Mouse (Mus musculus): ENCODE results near the gene Fbxo6.
"Not testable (repeated sequence)": the region's sequence is repeated elsewhere in the genome, so short reads cannot be mapped to it uniquely, and the experiment has no call there.

Fbxo6 gene

DNA sequence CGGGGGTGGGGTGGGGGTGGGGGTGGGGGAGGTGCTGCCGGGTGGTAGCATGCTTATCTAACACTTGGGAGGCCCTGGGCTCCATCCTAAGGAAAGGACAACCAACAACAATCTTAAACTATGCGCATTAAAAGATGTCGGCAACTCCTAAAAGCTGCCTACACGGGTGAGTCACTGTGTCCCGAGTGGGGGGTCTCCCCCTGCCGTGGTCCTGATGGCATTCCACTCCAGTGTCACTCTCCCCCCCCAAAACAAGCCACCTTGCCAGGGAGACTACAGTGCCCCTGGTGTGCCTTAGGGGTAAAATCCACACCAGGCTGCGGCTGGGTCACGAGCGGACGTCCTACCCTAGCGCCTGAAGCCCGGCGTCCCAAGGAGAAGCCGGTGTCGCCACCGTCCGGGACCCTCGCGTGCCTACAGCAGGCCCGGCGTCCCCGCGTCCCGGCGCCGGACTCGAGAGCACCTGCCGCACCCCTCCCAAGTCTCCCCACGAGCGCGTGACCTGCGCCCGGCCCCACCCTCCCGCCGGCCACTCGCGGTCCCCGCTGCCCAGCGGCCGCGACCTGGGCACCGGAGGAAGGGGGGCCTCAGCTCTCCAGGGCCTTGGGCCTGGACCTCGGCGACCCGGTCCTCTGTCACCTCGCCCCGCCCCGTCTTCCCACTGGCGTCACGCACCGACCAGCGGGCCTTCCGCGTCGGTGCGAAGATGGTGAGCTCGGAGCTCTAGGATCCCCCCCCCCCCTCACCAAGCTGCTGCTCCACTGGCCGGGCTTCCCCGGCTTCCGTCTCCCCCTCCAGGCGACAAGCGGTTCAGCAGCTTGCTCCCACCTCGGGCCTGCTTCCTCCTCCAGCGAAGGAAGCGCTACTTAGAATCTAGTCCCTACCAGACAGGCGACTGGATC is at the start of gene Fbxo6:
TSS of gene Fbxo6 (minus strand) at position 874 of the 902 bp plus-strand sequence.
- peak; percentile 96 for DNase-seq (ENCODE audit: inconsistent ontology term)

DNA sequence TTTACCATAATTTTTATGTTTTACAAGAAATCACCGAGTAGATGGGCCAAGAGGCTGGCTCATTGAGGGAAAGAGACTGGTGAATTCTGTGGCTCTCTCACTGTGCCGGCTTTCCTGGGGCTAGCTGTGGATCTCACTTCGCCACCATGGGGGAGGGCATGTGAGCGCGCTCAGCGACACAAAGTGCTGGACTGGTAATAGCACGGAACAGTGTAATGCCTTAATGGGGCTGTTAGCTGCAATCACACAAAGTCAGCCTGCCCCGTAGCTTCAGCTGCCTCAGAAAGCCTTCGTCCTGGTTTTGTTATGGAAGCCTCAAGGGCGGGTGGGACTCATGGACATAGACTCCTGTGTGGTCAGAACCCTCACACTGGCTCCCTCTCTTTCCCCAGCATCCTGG is 46.8 kb upstream of the Fbxo6 start:
- DNase-seq (ENCODE audit: inconsistent ontology term), result no peak

DNA sequence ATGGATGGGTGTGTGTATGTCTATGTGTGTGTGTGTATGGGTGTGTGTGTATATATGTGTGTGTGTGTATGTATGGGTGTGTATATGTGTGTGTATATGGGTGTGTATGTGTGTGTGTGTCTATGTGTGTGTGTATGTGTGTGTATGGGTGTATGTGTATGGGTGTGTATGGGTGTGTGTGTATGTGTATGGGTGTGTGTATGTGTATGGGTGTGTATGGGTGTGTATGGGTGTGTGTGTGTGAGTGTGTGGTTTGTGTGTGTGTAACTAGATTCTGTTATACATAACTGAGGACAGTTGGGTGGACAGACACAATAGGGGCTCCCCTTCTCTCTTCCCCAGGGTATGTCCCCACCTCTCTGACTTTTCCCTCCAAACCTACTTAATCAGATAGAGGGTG is 42.5 kb upstream of the Fbxo6 start:
- no peak for DNase-seq (ENCODE audit: inconsistent ontology term)

- no peak for DNase-seq (ENCODE audit: inconsistent ontology term)
These were observed 40.8 kb upstream of the Fbxo6 start for GRCm38 (mm10) chr4:148192707-148193245.

DNA sequence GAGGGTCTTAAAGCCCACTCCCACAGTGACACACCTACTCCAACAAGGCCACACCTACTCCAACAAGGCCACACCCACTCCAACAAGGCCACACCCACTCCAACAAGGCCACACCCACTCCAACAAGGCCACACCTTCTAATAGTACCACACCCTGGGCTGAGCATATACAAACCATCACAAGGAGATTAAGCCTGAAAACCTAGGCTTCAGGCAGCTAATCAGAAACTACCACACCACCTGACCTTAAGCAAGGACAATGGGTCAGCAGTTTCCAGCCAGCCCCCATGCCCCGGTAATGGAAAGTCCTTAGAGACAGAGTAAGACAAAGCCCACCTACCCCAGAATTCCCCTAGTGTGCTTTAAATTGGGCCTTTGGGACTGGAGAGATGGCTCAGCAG is 36.8 kb upstream of the Fbxo6 start:
- DNase-seq (ENCODE audit: inconsistent ontology term), result not testable (repeated sequence)

- no peak for DNase-seq (ENCODE audit: inconsistent ontology term)
These were observed 33.9 kb upstream of the Fbxo6 start for GRCm38 (mm10) chr4:148185819-148186218.

DNA sequence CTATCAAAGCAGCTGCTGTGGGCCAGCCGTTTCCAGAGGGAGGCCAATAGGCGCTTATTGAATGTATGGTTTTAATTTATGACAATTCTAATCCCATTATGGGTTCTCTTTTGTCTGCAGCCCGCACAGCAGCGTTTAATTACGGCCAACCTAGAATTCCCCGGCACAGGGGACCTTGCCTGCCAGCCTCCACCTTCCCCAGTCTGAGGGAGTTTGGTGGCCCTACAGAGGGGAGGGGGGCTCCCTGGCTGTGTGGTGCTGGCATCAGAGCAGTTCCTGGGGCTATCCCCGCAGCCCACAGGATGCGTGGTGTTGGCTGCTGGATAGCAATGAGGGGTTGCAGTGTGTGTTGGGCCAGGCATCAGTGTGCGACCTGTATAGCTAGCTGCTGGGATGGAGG is 32.6 kb upstream of the Fbxo6 start:
- no peak for DNase-seq (ENCODE audit: inconsistent ontology term)

DNA sequence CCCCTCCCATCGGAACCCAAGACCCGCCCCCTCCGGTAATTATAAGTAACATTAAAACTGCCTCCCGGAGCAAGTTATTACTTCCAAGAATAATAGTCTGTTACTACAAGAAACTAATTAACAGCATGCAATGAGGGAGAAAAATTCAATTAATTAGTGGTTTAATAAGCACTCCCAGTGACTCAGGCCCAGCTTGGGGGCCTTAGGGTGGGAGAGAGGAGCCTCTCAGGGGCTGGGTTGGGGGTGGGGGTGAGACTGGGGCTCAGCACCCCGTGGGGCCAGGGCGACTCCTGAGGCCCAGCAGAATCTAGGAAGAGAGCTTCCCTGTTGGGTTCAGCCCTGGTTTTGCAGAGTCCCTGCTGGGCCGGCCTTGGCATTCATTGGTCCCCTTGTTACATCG is 30.4 kb upstream of the Fbxo6 start:
- peak; percentile 64 for DNase-seq (ENCODE audit: inconsistent ontology term)

GRCm38 (mm10) chr4:148181483-148181882 is 29.5 kb upstream of the Fbxo6 start:
- no peak for DNase-seq (ENCODE audit: inconsistent ontology term)

DNA sequence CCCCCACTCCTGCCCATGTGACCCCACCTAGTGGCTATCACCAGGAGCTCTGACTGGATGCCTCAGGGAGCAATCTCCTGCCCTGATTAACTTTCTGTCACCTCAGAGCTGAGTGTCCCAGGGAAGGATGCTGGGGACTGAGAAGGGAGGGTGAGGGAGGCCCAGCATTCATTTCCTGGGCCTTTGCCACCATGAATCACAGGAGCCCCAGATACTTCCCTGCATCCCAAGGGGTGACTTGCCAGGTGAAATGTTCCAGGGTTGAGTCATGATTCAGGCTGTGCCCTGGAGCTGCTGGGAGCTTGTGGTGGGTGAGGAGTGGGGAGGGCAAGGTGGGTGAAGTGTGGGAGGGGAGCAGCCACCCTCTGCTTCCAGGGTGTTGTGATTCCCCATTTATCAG is 25.8 kb upstream of the Fbxo6 start:
- DNase-seq (ENCODE audit: inconsistent ontology term), result peak; percentile 54

- not testable (repeated sequence) for DNase-seq (ENCODE audit: inconsistent ontology term)
These were observed 24.7 kb upstream of the Fbxo6 start for GRCm38 (mm10) chr4:148176603-148177002.

GRCm38 (mm10) chr4:148174495-148174862 is 22.5 kb upstream of the Fbxo6 start:
- no peak for DNase-seq (ENCODE audit: inconsistent ontology term)

DNA sequence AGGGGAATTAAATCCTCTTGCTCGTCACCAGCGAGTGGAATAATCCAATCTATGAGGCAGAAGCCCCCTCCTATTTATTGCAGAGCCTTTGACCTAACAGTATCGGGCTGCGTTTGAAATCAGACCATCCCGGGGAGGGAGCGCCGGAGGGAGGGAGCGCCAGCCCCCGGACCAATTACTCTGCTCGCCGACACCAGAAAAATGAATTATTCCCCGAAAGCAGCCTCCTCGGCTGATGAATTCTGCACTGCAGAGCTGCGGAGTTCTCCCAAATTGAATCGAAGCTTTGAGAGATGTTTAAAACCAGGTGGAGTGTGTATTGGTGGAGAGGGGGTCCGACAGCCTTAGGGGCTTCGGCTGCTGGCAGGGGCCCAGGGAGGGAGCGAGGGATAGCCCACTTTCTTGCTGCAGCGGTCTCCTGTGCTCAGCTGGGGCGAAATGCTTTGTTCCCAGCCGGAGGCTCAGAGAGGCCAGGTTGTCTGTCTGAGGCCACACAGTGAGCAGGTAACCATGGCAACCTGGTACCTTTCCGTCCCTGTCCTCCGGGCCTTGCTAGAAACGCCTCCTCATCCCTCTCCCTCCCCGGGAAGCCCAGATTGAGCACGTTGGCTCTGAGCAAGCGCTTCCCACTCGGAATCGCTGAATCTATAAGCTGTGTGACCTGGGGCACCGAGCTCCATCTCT is 22.0 kb upstream of the Fbxo6 start:
- no peak for DNase-seq (ENCODE audit: inconsistent ontology term)

GRCm38 (mm10) chr4:148171261-148171660 is 19.3 kb upstream of the Fbxo6 start:
- DNase-seq (ENCODE audit: inconsistent ontology term), result no peak

DNA sequence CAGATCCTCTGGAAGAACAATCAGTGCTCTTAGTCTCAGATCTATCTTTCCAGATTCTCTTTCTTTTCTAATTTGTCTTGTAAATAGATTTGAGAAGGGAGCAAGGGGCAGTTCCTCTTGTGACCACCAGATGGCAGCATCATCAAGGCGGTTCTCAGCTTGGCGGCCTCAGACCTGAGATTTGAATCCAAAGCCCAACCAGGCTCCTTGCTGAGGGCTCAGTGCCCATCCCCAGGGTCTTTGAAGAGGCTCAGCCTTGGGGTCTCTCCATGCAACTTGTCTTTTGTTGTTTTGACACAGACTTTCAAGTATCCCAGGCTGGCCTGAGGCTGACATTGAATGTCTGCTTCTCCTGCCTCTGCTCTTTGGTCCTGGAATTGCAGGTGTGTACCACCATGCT is 18.9 kb upstream of the Fbxo6 start:
- no peak for DNase-seq (ENCODE audit: inconsistent ontology term)

GRCm38 (mm10) chr4:148169586-148169985 is 17.6 kb upstream of the Fbxo6 start:
- DNase-seq (ENCODE audit: inconsistent ontology term), result no peak

GRCm38 (mm10) chr4:148168287-148168686 is 16.3 kb upstream of the Fbxo6 start:
- DNase-seq (ENCODE audit: inconsistent ontology term), result peak; percentile 43

DNA sequence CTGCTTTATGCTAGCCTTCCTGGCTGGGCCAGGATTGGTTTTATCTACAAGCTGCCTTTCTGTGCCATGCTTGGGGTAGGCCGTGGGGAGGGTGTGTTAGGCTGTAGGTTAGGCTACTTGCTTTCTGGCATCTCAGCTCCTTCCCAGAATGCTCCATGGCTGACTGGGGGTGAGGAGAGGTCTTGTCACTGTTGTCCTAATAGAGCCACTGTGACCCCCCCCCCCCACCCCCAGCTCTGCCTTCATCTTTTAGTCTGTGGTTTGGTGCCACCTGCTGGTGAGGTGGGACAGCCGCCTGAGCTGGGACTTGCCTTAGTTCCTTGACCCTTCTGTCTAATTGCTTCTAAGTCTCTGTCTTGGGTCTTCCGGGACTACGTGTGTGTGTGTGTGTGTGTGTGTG is 15.0 kb upstream of the Fbxo6 start:
- peak; percentile 45 for DNase-seq (ENCODE audit: inconsistent ontology term)

GRCm38 (mm10) chr4:148166431-148166830 is 14.5 kb upstream of the Fbxo6 start:
- peak; percentile 86 for DNase-seq (ENCODE audit: inconsistent ontology term)

- no peak for DNase-seq (ENCODE audit: inconsistent ontology term)
These were observed 13.6 kb upstream of the Fbxo6 start for GRCm38 (mm10) chr4:148165551-148165950.

DNA sequence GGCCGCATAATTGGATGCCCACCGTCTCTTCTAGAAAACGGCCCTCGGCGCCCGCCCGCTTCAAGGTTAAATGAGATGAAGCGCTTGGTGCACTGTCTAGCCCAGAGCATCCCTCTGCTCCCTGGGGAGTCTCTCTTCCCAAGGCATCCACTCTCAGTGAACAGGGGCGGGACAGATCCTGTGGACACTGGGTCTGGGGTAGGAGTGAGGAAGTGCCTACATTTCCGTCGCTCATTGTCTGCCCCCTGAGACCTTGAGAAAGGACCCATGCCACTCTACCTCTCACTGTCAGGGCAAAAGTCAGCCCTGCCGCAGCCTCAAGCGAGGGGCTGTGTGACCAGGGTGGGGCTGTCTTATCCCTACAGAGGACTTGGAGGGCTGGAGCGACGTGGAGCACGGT is 12.5 kb upstream of the Fbxo6 start:
- DNase-seq (ENCODE audit: inconsistent ontology term), result no peak

DNA sequence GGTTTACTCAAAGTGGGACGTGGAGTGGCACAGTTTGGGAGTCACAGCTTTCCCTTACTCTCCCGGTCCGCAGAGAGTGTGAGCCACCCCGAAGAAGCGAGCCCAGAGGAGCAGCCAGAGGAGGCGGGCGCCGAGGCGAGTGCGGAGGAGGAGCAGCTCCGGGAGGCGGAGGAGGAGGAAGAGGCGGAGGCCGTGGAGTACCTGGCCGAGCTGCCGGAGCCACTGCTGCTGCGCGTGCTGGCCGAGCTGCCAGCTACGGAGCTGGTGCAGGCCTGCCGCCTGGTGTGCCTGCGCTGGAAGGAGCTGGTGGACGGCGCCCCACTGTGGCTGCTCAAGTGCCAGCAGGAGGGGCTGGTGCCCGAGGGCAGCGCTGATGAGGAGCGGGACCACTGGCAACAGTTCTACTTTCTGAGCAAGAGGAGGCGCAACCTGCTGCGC is 12.1 kb upstream of the Fbxo6 start:
- peak; percentile 79 for DNase-seq (ENCODE audit: inconsistent ontology term)
